Comparison of ENCODE assay signal across 30 mouse cellular contexts in the genomic region with DNA sequence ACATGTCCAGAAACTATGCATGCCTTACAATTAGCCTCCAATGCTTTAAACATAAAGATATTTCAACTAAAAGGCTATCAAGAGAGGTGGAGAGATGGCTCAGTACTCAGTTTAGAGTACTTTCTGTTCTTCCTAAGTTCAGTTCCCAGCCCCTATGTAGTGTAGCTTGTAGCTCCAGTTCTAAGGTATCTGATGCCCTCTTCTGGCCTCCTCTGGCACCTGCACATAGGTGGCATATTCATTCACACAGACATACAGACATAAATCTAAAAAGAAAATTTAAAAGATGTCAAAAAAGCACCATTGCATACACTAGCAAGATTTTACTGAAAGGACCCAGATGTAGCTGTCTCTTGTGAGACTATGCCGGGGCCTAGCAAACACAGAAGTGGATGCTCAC.
DNase-seq lines count a peak whose midpoint lies in the region; ATAC-seq and TF ChIP-seq lines count a peak whose summit lies in the region.
"Had no signal": no experiment of that assay in that cellular context is flagged by ENCODE, and none has a peak within 500 bp of the region (broad histone marks: within the 10 kb centered on the region; RNA-seq: fewer than 3 reads in every experiment).

No protein-coding gene starts in this region.

- TF ChIP-seq CTCF in kidney, adult 2 months (conservative IDR thresholded peaks at IDR 0.05; ENCODE audit: insufficient read depth, insufficient read length, low read depth, low read length) = 0 out of 2 replicates have a peak, but pooled peaks have one; percentile 2
- peak; percentile 15; the same call in 1 of the 2 replicates for TF ChIP-seq CTCF in midbrain, postnatal 0 days (IDR thresholded peaks at IDR 0.05)
- TF ChIP-seq CTCF in Patski (IDR thresholded peaks at IDR 0.05) = peak; percentile 27

- ATAC-seq in midbrain, postnatal 0 days (ENCODE audit: low FRiP score) = no peak
- no peak for ATAC-seq in midbrain, embryonic 15.5 days (replicated peaks)
- ATAC-seq in Patski = no peak
- ATAC-seq: forebrain, embryonic 13.5 days; inflammation-experienced regulatory T-cells, adult 6 months; midbrain, embryonic 13.5 days had no signal

- H3K27me3 ChIP-seq in kidney, adult 2 months (replicated peaks; ENCODE audit: control insufficient read depth, insufficient read depth, low read length) = no peaks in the 10 kb centered on the region
- H3K27me3 ChIP-seq in midbrain, postnatal 0 days (ENCODE audit: insufficient read depth, low read length) = no peaks in the 10 kb centered on the region
- no peaks in the 10 kb centered on the region for H3K27me3 ChIP-seq in midbrain, embryonic 15.5 days (replicated peaks)
- H3K27me3 ChIP-seq in Patski = no peaks in the 10 kb centered on the region
- H3K27me3 ChIP-seq: embryonic facial prominence, embryonic 13.5 days; forebrain, embryonic 13.5 days; hindbrain, embryonic 13.5 days; kidney, embryonic 15.5 days; megakaryocyte, embryonic 14.5 days; midbrain, embryonic 13.5 days; neural tube, embryonic 12.5 days had no signal

- DNase-seq in kidney, adult 2 months = no peak
- DNase-seq in kidney, adult 8-10 months = no peak
- DNase-seq in midbrain, postnatal 0 days (ENCODE audit: low spot score) = no peak
- DNase-seq in Patski (ENCODE audit: low read depth, low spot score) = no peak
- no peak for DNase-seq in urinary bladder, postnatal 4 days (ENCODE audit: low spot score in 2 of 2)
- no peak for DNase-seq in left cerebral cortex, postnatal 10 days (ENCODE audit: extremely low spot score in 1 of 2, low spot score in 2 of 2)
- DNase-seq: adrenal gland, postnatal 14 days; cerebellum, adult 2 months; cerebellum, postnatal 25 days; embryo, embryonic 11 days; gastrocnemius, adult 2 months; kidney, postnatal 4 days; layer of hippocampus, adult 9-11 months; liver; lung, postnatal 36 days; right cerebral cortex, postnatal 14 days; thymus, postnatal 14 days had no signal

- 93% methylated on average over 1 of the region's 1 CpGs for WGBS in kidney, adult 2 months
- WGBS in midbrain, postnatal 0 days = 100% methylated on average over 1 of the region's 1 CpGs
- WGBS in midbrain, embryonic 15.5 days = 100% methylated on average over 1 of the region's 1 CpGs

- no peak for TF ChIP-seq POLR2A in kidney, adult 2 months (IDR thresholded peaks at IDR 0.05; ENCODE audit: low read depth, low read length)

- H3K4me1 ChIP-seq in kidney, adult 2 months (ENCODE audit: control insufficient read depth, insufficient read depth, low read length) = no peaks in the 10 kb centered on the region
- H3K4me1 ChIP-seq in midbrain, postnatal 0 days (ENCODE audit: insufficient read depth, low read length) = no peaks in the 10 kb centered on the region
- H3K4me1 ChIP-seq in midbrain, embryonic 15.5 days = no peaks in the 10 kb centered on the region
- H3K4me1 ChIP-seq: forebrain, embryonic 13.5 days; hindbrain, embryonic 13.5 days; kidney, embryonic 15.5 days; megakaryocyte, embryonic 14.5 days; midbrain, embryonic 13.5 days; neural tube, embryonic 12.5 days had no signal

- CTCF ChIA-PET in Patski (lab: Charles Lee) = interaction anchor here (1.2 kb wide), 1 partner anchor 23 kb away, joined by 3 read pairs; no protein-coding TSS in a partner anchor

- H3K4me2 ChIP-seq in midbrain, postnatal 0 days (ENCODE audit: low read depth, low read length, poor library complexity, severe bottlenecking) = no peak overlapping the region
- no peak overlapping the region for H3K4me2 ChIP-seq in midbrain, embryonic 15.5 days
- H3K4me2 ChIP-seq: embryonic facial prominence, embryonic 13.5 days; forebrain, embryonic 13.5 days; heart, embryonic 11.5 days; hindbrain, embryonic 13.5 days; kidney, embryonic 15.5 days; midbrain, embryonic 13.5 days; neural tube, embryonic 12.5 days had no signal

- H3K27ac ChIP-seq in kidney, adult 2 months (ENCODE audit: insufficient read depth, low read depth, low read length) = no peak overlapping the region
- H3K27ac ChIP-seq in midbrain, postnatal 0 days (ENCODE audit: low read depth, low read length) = no peak overlapping the region
- no peak overlapping the region for H3K27ac ChIP-seq in midbrain, embryonic 15.5 days
- H3K27ac ChIP-seq: embryonic facial prominence, embryonic 13.5 days; forebrain, embryonic 13.5 days; gastrocnemius, adult 2 months; hindbrain, embryonic 13.5 days; kidney, embryonic 15.5 days; limb, embryonic 10.5 days; midbrain, embryonic 13.5 days; neural tube, embryonic 12.5 days had no signal

- no peaks in the 10 kb centered on the region for H3K9me3 ChIP-seq in midbrain, postnatal 0 days (ENCODE audit: low read length)
- H3K9me3 ChIP-seq in midbrain, embryonic 15.5 days = no peaks in the 10 kb centered on the region
- H3K9me3 ChIP-seq: embryonic facial prominence, embryonic 13.5 days; forebrain, embryonic 13.5 days; G1E; hindbrain, embryonic 13.5 days; kidney, embryonic 15.5 days; limb, embryonic 10.5 days; megakaryocyte, embryonic 14.5 days; midbrain, embryonic 13.5 days; neural tube, embryonic 12.5 days had no signal

- intact Hi-C loops in left cerebral cortex, postnatal 10 days (cut with DNase I) = no loop called here

- no peaks in the 10 kb centered on the region for H3K36me3 ChIP-seq in kidney, adult 2 months (ENCODE audit: control insufficient read depth, insufficient read depth, low read length)
- no peaks in the 10 kb centered on the region for H3K36me3 ChIP-seq in midbrain, postnatal 0 days (ENCODE audit: insufficient read depth, low read length)
- H3K36me3 ChIP-seq in midbrain, embryonic 15.5 days (replicated peaks) = no peaks in the 10 kb centered on the region
- H3K36me3 ChIP-seq: embryonic facial prominence, embryonic 13.5 days; G1E; hindbrain, embryonic 13.5 days; kidney, embryonic 15.5 days; limb, embryonic 10.5 days; midbrain, embryonic 13.5 days; neural tube, embryonic 12.5 days had no signal

- in situ Hi-C loops in Patski (cut with MboI; ENCODE audit: low pct_unique_long_range_greater_than_20kb) = no loop called here

- POLR2A ChIA-PET in Patski (lab: Charles Lee) = no interaction called here

- no peak overlapping the region for H3K4me3 ChIP-seq in kidney, adult 2 months (ENCODE audit: insufficient read depth, low read depth, low read length)
- H3K4me3 ChIP-seq in midbrain, postnatal 0 days (ENCODE audit: low read depth, low read length) = no peak overlapping the region
- H3K4me3 ChIP-seq in midbrain, embryonic 15.5 days = no peak overlapping the region
- H3K4me3 ChIP-seq: embryonic facial prominence, embryonic 13.5 days; erythroblast, embryonic 14.5 days; forebrain, embryonic 13.5 days; gastrocnemius, adult 2 months; hindbrain, embryonic 13.5 days; kidney, embryonic 15.5 days; limb, embryonic 10.5 days; megakaryocyte, embryonic 14.5 days; midbrain, embryonic 13.5 days; neural tube, embryonic 12.5 days had no signal

- no peak overlapping the region for H3K9ac ChIP-seq in midbrain, postnatal 0 days (replicated peaks; ENCODE audit: low read length, poor library complexity, severe bottlenecking)
- no peak overlapping the region for H3K9ac ChIP-seq in midbrain, embryonic 15.5 days
- H3K9ac ChIP-seq: embryonic facial prominence, embryonic 13.5 days; forebrain, embryonic 13.5 days; hindbrain, embryonic 13.5 days; kidney, embryonic 15.5 days; midbrain, embryonic 13.5 days; neural tube, embryonic 12.5 days had no signal
